ENCODE assay signal across 31 mouse cellular contexts in genomic region chr5:124774552-124774951, GRCm38 (mm10). TPM values are rescaled to one million over a fixed set of nuclear protein-coding genes. Genes with fewer than 3 reads are reported as not detected.
A peak's percentile ranks its signal among the peaks of the same experiment; 100 is the strongest.
DNase-seq lines count a peak whose midpoint lies in the region; ATAC-seq and TF ChIP-seq lines count a peak whose summit lies in the region.
"Had no signal": no experiment of that assay in that cellular context is flagged by ENCODE, and none has a peak within 500 bp of the region (broad histone marks: within the 10 kb centered on the region; RNA-seq: fewer than 3 reads in every experiment).

No protein-coding gene starts in this region.

- H3K27ac ChIP-seq in kidney, postnatal 0 days, result no peak overlapping the region
- no peak overlapping the region for H3K27ac ChIP-seq in kidney, adult 2 months (ENCODE audit: insufficient read depth, low read depth, low read length)
- no peak overlapping the region for H3K27ac ChIP-seq in midbrain, postnatal 0 days (ENCODE audit: low read depth, low read length)
- H3K27ac ChIP-seq in midbrain, embryonic 16.5 days (ENCODE audit: low read length), result no peak overlapping the region
- H3K27ac ChIP-seq: embryonic facial prominence, embryonic 10.5 days; embryonic facial prominence, embryonic 15.5 days; forebrain, embryonic 12.5 days; hindbrain, embryonic 10.5 days; hindbrain, embryonic 15.5 days; liver, embryonic 14.5 days; lung, embryonic 15.5 days; midbrain, embryonic 13.5 days had no signal

- ATAC-seq in kidney, postnatal 0 days (replicated peaks; ENCODE audit: low FRiP score, low read depth), result no peak
- ATAC-seq in midbrain, postnatal 0 days (ENCODE audit: low FRiP score), result no peak
- no peak for ATAC-seq in midbrain, embryonic 16.5 days
- ATAC-seq: activated CD4-positive, CD25-positive, alpha-beta regulatory T cell, adult 4 months; intestine, embryonic 16.5 days; midbrain, embryonic 13.5 days had no signal

- no peaks in the 10 kb centered on the region for H3K36me3 ChIP-seq in kidney, postnatal 0 days (ENCODE audit: insufficient read depth, low read length)
- no peaks in the 10 kb centered on the region for H3K36me3 ChIP-seq in kidney, adult 2 months (ENCODE audit: control insufficient read depth, insufficient read depth, low read length)
- H3K36me3 ChIP-seq in midbrain, postnatal 0 days (ENCODE audit: insufficient read depth, low read length), result no peaks in the 10 kb centered on the region
- no peaks in the 10 kb centered on the region for H3K36me3 ChIP-seq in midbrain, embryonic 16.5 days (ENCODE audit: control insufficient read depth, insufficient read depth, low read length)
- H3K36me3 ChIP-seq: embryonic facial prominence, embryonic 10.5 days; embryonic facial prominence, embryonic 15.5 days; forebrain, embryonic 12.5 days; hindbrain, embryonic 10.5 days; hindbrain, embryonic 15.5 days; lung, embryonic 15.5 days; midbrain, embryonic 13.5 days had no signal

- H3K4me1 ChIP-seq in kidney, postnatal 0 days (replicated peaks; ENCODE audit: insufficient read depth, low read length), result no peaks in the 10 kb centered on the region
- no peaks in the 10 kb centered on the region for H3K4me1 ChIP-seq in kidney, adult 2 months (ENCODE audit: control insufficient read depth, insufficient read depth, low read length)
- H3K4me1 ChIP-seq in midbrain, postnatal 0 days (ENCODE audit: insufficient read depth, low read length), result no peaks in the 10 kb centered on the region
- H3K4me1 ChIP-seq in midbrain, embryonic 16.5 days (ENCODE audit: control insufficient read depth, insufficient read depth, low read length), result no peaks in the 10 kb centered on the region
- H3K4me1 ChIP-seq: embryonic facial prominence, embryonic 10.5 days; embryonic facial prominence, embryonic 15.5 days; forebrain, embryonic 12.5 days; hindbrain, embryonic 10.5 days; hindbrain, embryonic 15.5 days; lung, embryonic 15.5 days; midbrain, embryonic 13.5 days had no signal

- no peak overlapping the region for H3K9ac ChIP-seq in kidney, postnatal 0 days (ENCODE audit: low read depth, low read length)
- no peak overlapping the region for H3K9ac ChIP-seq in midbrain, postnatal 0 days (replicated peaks; ENCODE audit: low read length, poor library complexity, severe bottlenecking)
- no peak overlapping the region for H3K9ac ChIP-seq in midbrain, embryonic 16.5 days (ENCODE audit: low read depth, low read length)
- H3K9ac ChIP-seq: embryonic facial prominence, embryonic 15.5 days; forebrain, embryonic 12.5 days; hindbrain, embryonic 15.5 days; liver, embryonic 14.5 days; lung, embryonic 15.5 days; midbrain, embryonic 13.5 days had no signal

- TF ChIP-seq CTCF in kidney, postnatal 0 days (IDR thresholded peaks at IDR 0.05; ENCODE audit: low read depth), result peak; percentile 11; the same call in 1 of the 2 replicates
- no peak for TF ChIP-seq CTCF in kidney, adult 2 months (conservative IDR thresholded peaks at IDR 0.05; ENCODE audit: insufficient read depth, insufficient read length, low read depth, low read length)
- TF ChIP-seq CTCF in midbrain, postnatal 0 days (IDR thresholded peaks at IDR 0.05), result 0 out of 2 replicates have a peak, but pooled peaks have one; percentile 6

- no peak for DNase-seq in kidney, postnatal 0 days (ENCODE audit: low spot score)
- no peak for DNase-seq in kidney, adult 2 months
- DNase-seq in midbrain, postnatal 0 days (ENCODE audit: low spot score), result no peak
- peak; percentile 67 for DNase-seq in R1 (ENCODE audit: low read depth, low spot score)
- no peak for DNase-seq in ovary, postnatal 36 days (ENCODE audit: low spot score)
- no peak for DNase-seq in left cerebral cortex, adult 9 months (ENCODE audit: low spot score in 2 of 2)
- DNase-seq: adrenal gland, adult 2 months; adrenal gland, postnatal 36 days; cerebellum, adult 8-10 months; gastrocnemius, postnatal 14 days; heart, postnatal 14 days; kidney, postnatal 25 days; liver; lung, postnatal 4 days; right cerebral cortex, postnatal 4 days had no signal

- H3K4me3 ChIP-seq in kidney, postnatal 0 days (replicated peaks; ENCODE audit: low read depth, low read length), result no peak overlapping the region
- H3K4me3 ChIP-seq in kidney, adult 2 months (ENCODE audit: insufficient read depth, low read depth, low read length), result no peak overlapping the region
- H3K4me3 ChIP-seq in midbrain, postnatal 0 days (ENCODE audit: low read depth, low read length), result no peak overlapping the region
- no peak overlapping the region for H3K4me3 ChIP-seq in midbrain, embryonic 16.5 days (ENCODE audit: low read depth, low read length)
- H3K4me3 ChIP-seq: embryonic facial prominence, embryonic 10.5 days; embryonic facial prominence, embryonic 15.5 days; forebrain, embryonic 12.5 days; hindbrain, embryonic 10.5 days; hindbrain, embryonic 15.5 days; lung, embryonic 15.5 days; megakaryocyte, embryonic 14.5 days; midbrain, embryonic 13.5 days had no signal

- H3K4me2 ChIP-seq in kidney, postnatal 0 days (ENCODE audit: low read length), result no peak overlapping the region
- no peak overlapping the region for H3K4me2 ChIP-seq in midbrain, postnatal 0 days (ENCODE audit: low read depth, low read length, poor library complexity, severe bottlenecking)
- no peak overlapping the region for H3K4me2 ChIP-seq in midbrain, embryonic 16.5 days (ENCODE audit: low read length)
- H3K4me2 ChIP-seq: embryonic facial prominence, embryonic 15.5 days; forebrain, embryonic 12.5 days; hindbrain, embryonic 15.5 days; lung, embryonic 15.5 days; midbrain, embryonic 13.5 days had no signal

- 80% methylated on average over 3 of the region's 3 CpGs for WGBS in kidney, postnatal 0 days
- 73% methylated on average over 3 of the region's 3 CpGs for WGBS in kidney, adult 2 months
- WGBS in midbrain, postnatal 0 days, result 77% methylated on average over 3 of the region's 3 CpGs
- 78% methylated on average over 3 of the region's 3 CpGs for WGBS in midbrain, embryonic 16.5 days

- no peaks in the 10 kb centered on the region for H3K27me3 ChIP-seq in kidney, postnatal 0 days (ENCODE audit: insufficient read depth, low read length)
- no peaks in the 10 kb centered on the region for H3K27me3 ChIP-seq in kidney, adult 2 months (replicated peaks; ENCODE audit: control insufficient read depth, insufficient read depth, low read length)
- no peaks in the 10 kb centered on the region for H3K27me3 ChIP-seq in midbrain, postnatal 0 days (ENCODE audit: insufficient read depth, low read length)
- H3K27me3 ChIP-seq in midbrain, embryonic 16.5 days (ENCODE audit: control insufficient read depth, insufficient read depth, low read depth, low read length), result no peaks in the 10 kb centered on the region
- H3K27me3 ChIP-seq: CH12.LX; embryonic facial prominence, embryonic 15.5 days; forebrain, embryonic 12.5 days; hindbrain, embryonic 15.5 days; lung, embryonic 15.5 days; midbrain, embryonic 13.5 days had no signal

- no peaks in the 10 kb centered on the region for H3K9me3 ChIP-seq in kidney, postnatal 0 days (replicated peaks; ENCODE audit: low read length)
- no peaks in the 10 kb centered on the region for H3K9me3 ChIP-seq in midbrain, postnatal 0 days (ENCODE audit: low read length)
- no peaks in the 10 kb centered on the region for H3K9me3 ChIP-seq in midbrain, embryonic 16.5 days (replicated peaks; ENCODE audit: control insufficient read depth, low read length, poor library complexity, severe bottlenecking)
- H3K9me3 ChIP-seq: embryonic facial prominence, embryonic 15.5 days; forebrain, embryonic 12.5 days; hindbrain, embryonic 15.5 days; lung, embryonic 15.5 days; megakaryocyte, embryonic 14.5 days had no signal

- no peak for TF ChIP-seq POLR2A in kidney, adult 2 months (IDR thresholded peaks at IDR 0.05; ENCODE audit: low read depth, low read length)

RNA-seq across cellular contexts. Expression of gene Dnah10, which starts 49.7 kb away (rescaled TPM):
- 0.11 and 0.19 TPM in 2 replicates for polyA plus RNA-seq in kidney, postnatal 0 days (2015; fragmentation: Nextera tagmentation; extraction: Ambion mirVana)
- polyA plus RNA-seq in kidney, adult 2 months (2012; rRNA removed), result 0.15 and 0.25 TPM in 2 replicates
- total RNA-seq in midbrain, postnatal 0 days (2014; rRNA removed), result 0.85 and 1.8 TPM in 2 replicates
- polyA plus RNA-seq in midbrain, postnatal 0 days (2015; fragmentation: Nextera tagmentation; extraction: Ambion mirVana), result 0.19 and 0.20 TPM in 2 replicates
- 0.16 and 0.20 TPM in 2 replicates for polyA plus RNA-seq in midbrain, embryonic 16.5 days (2015; fragmentation: Nextera tagmentation; extraction: Ambion mirVana)
- total RNA-seq: granulocyte monocyte progenitor cell, adult 5-6 weeks; neutrophil, adult 5-6 weeks had no signal
- polyA plus RNA-seq: activated CD4-positive, CD25-positive, alpha-beta regulatory T cell, adult 4 months; limb, embryonic 11.5 days had no signal
